Mouse (Mus musculus): ENCODE data around the gene Lgmn. TPM values are rescaled to one million over a fixed set of nuclear protein-coding genes. Genes with fewer than 3 reads are reported as not detected.

Gene Lgmn
- polyA plus RNA-seq, 1 experiment from 2014 or later: 70.3 TPM

DNA sequence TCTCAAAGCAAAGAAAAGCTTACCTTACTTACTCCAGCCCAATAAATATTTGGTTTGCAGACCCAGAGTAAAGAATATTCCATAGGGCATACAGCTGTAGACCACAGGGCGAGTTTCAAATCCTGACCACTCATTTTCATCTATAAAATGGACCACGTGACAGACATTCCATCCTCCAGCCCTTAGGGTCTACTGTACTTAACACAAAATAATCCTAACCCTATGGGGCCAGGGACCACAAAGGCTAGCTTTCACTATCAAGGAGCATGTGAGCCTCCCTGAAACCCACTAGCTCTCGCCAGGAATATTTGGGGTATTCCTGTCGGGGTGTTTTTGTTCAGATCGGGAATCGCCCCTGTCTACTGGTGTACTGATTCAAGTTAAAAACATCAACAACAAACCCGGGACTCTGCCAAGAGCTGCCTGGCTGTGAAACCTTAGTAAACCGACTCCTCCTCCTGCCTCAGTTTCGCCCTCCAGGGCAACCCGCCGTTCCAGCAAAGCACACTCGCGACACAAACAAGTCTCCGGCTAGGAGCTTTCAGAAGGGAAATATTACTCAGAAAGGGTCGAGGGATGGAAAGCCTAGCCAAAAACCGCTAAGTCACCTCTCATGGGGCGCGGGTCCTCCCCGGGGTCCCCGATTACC, 506 bp downstream of the Lgmn start:
- Histone ChIP-seq H3K36me3 (ENCODE audit: control insufficient read depth, insufficient read depth) (no peaks in the 10 kb centered on the region), H3K27ac (ENCODE audit: low read length) (no peak overlapping the region), H3K9ac (replicated peaks; ENCODE audit: low read depth, low read length) (peak overlapping the region; percentile 53), H3K4me2 (ENCODE audit: low read length) (peak overlapping the region; percentile 59), H3K4me3 (replicated peaks; ENCODE audit: low read length) (peak overlapping the region; percentile 53), H3K4me1 (replicated peaks; ENCODE audit: control insufficient read depth, insufficient read depth, low read length) (peaks cover 15% of the 10 kb centered on the region), H3K27me3 (replicated peaks; ENCODE audit: control insufficient read depth, insufficient read depth, low read length) (no peaks in the 10 kb centered on the region), H3K9me3 (ENCODE audit: control insufficient read depth, low read length) (no peaks in the 10 kb centered on the region)
- peak; percentile 45 for ATAC-seq
- WGBS: 3% methylated on average over 20 of the region's 20 CpGs

DNA sequence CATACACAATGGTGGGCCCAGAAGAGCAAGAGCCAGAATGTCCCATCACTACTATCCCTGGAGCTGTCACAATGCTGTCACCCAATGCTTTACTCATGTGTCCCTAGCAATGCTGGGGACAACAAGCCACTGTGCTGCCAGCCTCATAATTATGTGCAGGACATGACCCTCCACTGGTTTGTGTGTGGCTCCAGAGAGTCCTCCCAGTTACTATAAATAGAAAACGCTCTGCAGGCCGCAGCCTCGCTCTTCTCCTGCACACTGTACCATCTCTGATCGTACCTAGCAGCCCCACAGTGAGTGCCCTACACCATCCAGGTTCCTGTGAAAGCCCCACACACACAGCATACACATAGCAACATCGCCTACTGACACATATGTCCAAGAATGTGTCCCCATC, 1.7 kb downstream of the Lgmn start:
- H3K4me3 ChIP-seq (replicated peaks; ENCODE audit: low read length): no peak overlapping the region

DNA sequence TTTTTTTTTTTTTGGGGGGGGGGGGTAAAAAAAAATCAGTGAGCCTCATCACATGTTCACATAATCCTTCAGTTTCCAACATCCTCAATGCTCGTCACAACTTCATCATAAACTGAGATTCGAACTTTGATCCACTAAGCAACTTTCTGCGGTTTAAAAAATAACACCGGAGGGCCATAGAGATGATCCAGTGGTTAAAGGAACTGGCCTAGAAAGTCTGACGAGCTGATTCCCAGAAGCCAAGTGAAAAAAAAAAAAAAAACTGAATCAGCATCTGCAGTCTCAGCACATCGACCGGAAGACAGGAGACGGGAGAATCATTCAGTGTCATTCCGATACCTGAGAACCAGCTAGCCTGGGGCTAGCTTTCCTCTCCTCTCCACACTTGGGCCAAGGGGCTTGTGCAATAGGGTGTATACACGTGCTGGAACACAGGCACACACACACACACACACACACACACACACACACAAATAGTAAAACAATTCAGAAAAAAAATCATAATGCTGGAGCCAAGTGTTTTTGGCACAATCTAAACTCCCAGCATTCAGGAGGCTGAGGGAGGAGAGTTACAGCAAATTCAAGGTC, 2.6 kb downstream of the Lgmn start:
- no peak overlapping the region for H3K27ac ChIP-seq (ENCODE audit: low read length)
- H3K4me1 ChIP-seq (replicated peaks; ENCODE audit: control insufficient read depth, insufficient read depth, low read length): peaks cover 15% of the 10 kb centered on the region
- H3K9ac ChIP-seq (replicated peaks; ENCODE audit: low read depth, low read length): no peak overlapping the region
- ATAC-seq: no peak
- H3K4me2 ChIP-seq (ENCODE audit: low read length): no peak overlapping the region
- 82% methylated on average over 10 of the region's 10 CpGs for WGBS
- no peaks in the 10 kb centered on the region for H3K27me3 ChIP-seq (replicated peaks; ENCODE audit: control insufficient read depth, insufficient read depth, low read length)
- H3K9me3 ChIP-seq (ENCODE audit: control insufficient read depth, low read length): no peaks in the 10 kb centered on the region
- H3K4me3 ChIP-seq (replicated peaks; ENCODE audit: low read length): no peak overlapping the region
- no peaks in the 10 kb centered on the region for H3K36me3 ChIP-seq (ENCODE audit: control insufficient read depth, insufficient read depth)

More for the DNA sequence above, 1.7 kb downstream of the Lgmn start:
- no peaks in the 10 kb centered on the region for H3K27me3 ChIP-seq (replicated peaks; ENCODE audit: control insufficient read depth, insufficient read depth, low read length)
- no peak overlapping the region for H3K9ac ChIP-seq (replicated peaks; ENCODE audit: low read depth, low read length)
- H3K4me2 ChIP-seq (ENCODE audit: low read length): no peak overlapping the region
- no peak overlapping the region for H3K27ac ChIP-seq (ENCODE audit: low read length)
- H3K36me3 ChIP-seq (ENCODE audit: control insufficient read depth, insufficient read depth): no peaks in the 10 kb centered on the region
- H3K9me3 ChIP-seq (ENCODE audit: control insufficient read depth, low read length): no peaks in the 10 kb centered on the region
- 83% methylated on average over 5 of the region's 5 CpGs for WGBS
- ATAC-seq: no peak
- H3K4me1 ChIP-seq (replicated peaks; ENCODE audit: control insufficient read depth, insufficient read depth, low read length): peaks cover 15% of the 10 kb centered on the region

DNA sequence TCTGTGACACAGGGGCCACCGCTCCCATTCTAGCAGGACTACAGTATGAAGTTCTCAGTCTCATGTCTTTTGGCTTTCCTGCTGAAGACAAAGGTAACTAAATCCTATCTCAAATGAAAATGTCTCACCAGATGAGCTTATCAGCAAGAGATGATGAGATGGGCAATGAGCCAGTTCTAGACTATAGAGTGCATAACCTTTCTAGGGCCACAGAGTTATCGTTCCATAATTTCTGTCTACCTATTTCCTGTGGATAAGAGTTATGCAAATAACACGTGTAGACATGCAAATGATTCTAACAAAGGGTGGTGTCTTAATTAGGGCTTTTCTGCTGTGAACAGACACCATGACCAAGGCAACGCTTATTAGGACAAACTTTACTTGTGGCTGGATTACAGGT, 5.5 kb downstream of the Lgmn start:
- no peak for ATAC-seq
- H3K9ac ChIP-seq (replicated peaks; ENCODE audit: low read depth, low read length): no peak overlapping the region
- no peak overlapping the region for H3K27ac ChIP-seq (ENCODE audit: low read length)
- WGBS: 86% methylated on average over 4 of the region's 4 CpGs
- no peaks in the 10 kb centered on the region for H3K9me3 ChIP-seq (ENCODE audit: control insufficient read depth, low read length)
- H3K4me2 ChIP-seq (ENCODE audit: low read length): no peak overlapping the region
- peaks cover 12% of the 10 kb centered on the region for H3K4me1 ChIP-seq (replicated peaks; ENCODE audit: control insufficient read depth, insufficient read depth, low read length)
- no peaks in the 10 kb centered on the region for H3K36me3 ChIP-seq (ENCODE audit: control insufficient read depth, insufficient read depth)
- H3K4me3 ChIP-seq (replicated peaks; ENCODE audit: low read length): no peak overlapping the region
- no peaks in the 10 kb centered on the region for H3K27me3 ChIP-seq (replicated peaks; ENCODE audit: control insufficient read depth, insufficient read depth, low read length)

GRCm38 (mm10) chr12:102432238-102432637, 7.4 kb downstream of the Lgmn start:
- Histone ChIP-seq H3K4me3 (replicated peaks; ENCODE audit: low read length) (no peak overlapping the region), H3K27ac (ENCODE audit: low read length) (no peak overlapping the region), H3K4me2 (ENCODE audit: low read length) (no peak overlapping the region), H3K9me3 (ENCODE audit: control insufficient read depth, low read length) (no peaks in the 10 kb centered on the region), H3K27me3 (replicated peaks; ENCODE audit: control insufficient read depth, insufficient read depth, low read length) (no peaks in the 10 kb centered on the region), H3K9ac (replicated peaks; ENCODE audit: low read depth, low read length) (no peak overlapping the region), H3K4me1 (replicated peaks; ENCODE audit: control insufficient read depth, insufficient read depth, low read length) (no peaks in the 10 kb centered on the region), H3K36me3 (ENCODE audit: control insufficient read depth, insufficient read depth) (no peaks in the 10 kb centered on the region)
- 84% methylated on average over 12 of the region's 12 CpGs for WGBS
- ATAC-seq: no peak

DNA sequence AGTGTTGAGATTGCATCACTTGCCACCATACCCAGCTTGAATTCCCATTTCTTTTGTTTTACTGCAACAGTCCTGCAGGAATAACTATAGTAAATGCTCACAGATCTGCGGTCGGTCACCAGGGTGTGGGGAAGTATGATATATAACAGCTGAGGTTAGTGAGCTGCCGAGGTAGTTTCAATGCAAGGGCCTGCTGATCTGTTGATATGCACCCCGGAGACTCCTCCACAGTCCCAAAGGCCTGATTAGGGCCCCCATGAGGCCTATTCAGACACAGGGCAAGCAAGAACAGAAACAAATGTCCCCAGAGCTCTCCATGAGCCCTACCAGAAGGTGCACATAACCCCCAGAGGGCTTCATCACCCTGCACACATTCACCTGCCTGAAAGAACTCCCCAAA, 9.4 kb downstream of the Lgmn start:
- 83% methylated on average over 4 of the region's 4 CpGs for WGBS
- no peaks in the 10 kb centered on the region for H3K9me3 ChIP-seq (ENCODE audit: control insufficient read depth, low read length)
- ATAC-seq: no peak

GRCm38 (mm10) chr12:102429656-102430055, 10.0 kb downstream of the Lgmn start:
- H3K27ac ChIP-seq (ENCODE audit: low read length): no peak overlapping the region
- WGBS: 93% methylated on average over 5 of the region's 5 CpGs
- H3K27me3 ChIP-seq (replicated peaks; ENCODE audit: control insufficient read depth, insufficient read depth, low read length): no peaks in the 10 kb centered on the region
- H3K4me2 ChIP-seq (ENCODE audit: low read length): no peak overlapping the region
- H3K4me1 ChIP-seq (replicated peaks; ENCODE audit: control insufficient read depth, insufficient read depth, low read length): no peaks in the 10 kb centered on the region
- H3K36me3 ChIP-seq (ENCODE audit: control insufficient read depth, insufficient read depth): no peaks in the 10 kb centered on the region
- no peak for ATAC-seq
- no peak overlapping the region for H3K9ac ChIP-seq (replicated peaks; ENCODE audit: low read depth, low read length)
- H3K9me3 ChIP-seq (ENCODE audit: control insufficient read depth, low read length): no peaks in the 10 kb centered on the region
- no peak overlapping the region for H3K4me3 ChIP-seq (replicated peaks; ENCODE audit: low read length)

More for the DNA sequence above, 9.4 kb downstream of the Lgmn start:
- H3K9ac ChIP-seq (replicated peaks; ENCODE audit: low read depth, low read length): no peak overlapping the region
- H3K36me3 ChIP-seq (ENCODE audit: control insufficient read depth, insufficient read depth): no peaks in the 10 kb centered on the region
- no peak overlapping the region for H3K27ac ChIP-seq (ENCODE audit: low read length)
- H3K4me1 ChIP-seq (replicated peaks; ENCODE audit: control insufficient read depth, insufficient read depth, low read length): no peaks in the 10 kb centered on the region
- H3K27me3 ChIP-seq (replicated peaks; ENCODE audit: control insufficient read depth, insufficient read depth, low read length): no peaks in the 10 kb centered on the region
- H3K4me2 ChIP-seq (ENCODE audit: low read length): no peak overlapping the region
- no peak overlapping the region for H3K4me3 ChIP-seq (replicated peaks; ENCODE audit: low read length)

- no peaks in the 10 kb centered on the region for H3K27me3 ChIP-seq (replicated peaks; ENCODE audit: control insufficient read depth, insufficient read depth, low read length)
- 96% methylated on average over 7 of the region's 7 CpGs for WGBS
- H3K4me2 ChIP-seq (ENCODE audit: low read length): no peak overlapping the region
- ATAC-seq: no peak
- H3K4me1 ChIP-seq (replicated peaks; ENCODE audit: control insufficient read depth, insufficient read depth, low read length): no peaks in the 10 kb centered on the region
- no peak overlapping the region for H3K9ac ChIP-seq (replicated peaks; ENCODE audit: low read depth, low read length)
- no peak overlapping the region for H3K4me3 ChIP-seq (replicated peaks; ENCODE audit: low read length)
- no peak overlapping the region for H3K27ac ChIP-seq (ENCODE audit: low read length)
- no peaks in the 10 kb centered on the region; the same call in 1 of the 2 replicates for H3K36me3 ChIP-seq (ENCODE audit: control insufficient read depth, insufficient read depth)
- H3K9me3 ChIP-seq (ENCODE audit: control insufficient read depth, low read length): no peaks in the 10 kb centered on the region
Observed at GRCm38 (mm10) chr12:102426285-102426684, 13.3 kb downstream of the Lgmn start.

DNA sequence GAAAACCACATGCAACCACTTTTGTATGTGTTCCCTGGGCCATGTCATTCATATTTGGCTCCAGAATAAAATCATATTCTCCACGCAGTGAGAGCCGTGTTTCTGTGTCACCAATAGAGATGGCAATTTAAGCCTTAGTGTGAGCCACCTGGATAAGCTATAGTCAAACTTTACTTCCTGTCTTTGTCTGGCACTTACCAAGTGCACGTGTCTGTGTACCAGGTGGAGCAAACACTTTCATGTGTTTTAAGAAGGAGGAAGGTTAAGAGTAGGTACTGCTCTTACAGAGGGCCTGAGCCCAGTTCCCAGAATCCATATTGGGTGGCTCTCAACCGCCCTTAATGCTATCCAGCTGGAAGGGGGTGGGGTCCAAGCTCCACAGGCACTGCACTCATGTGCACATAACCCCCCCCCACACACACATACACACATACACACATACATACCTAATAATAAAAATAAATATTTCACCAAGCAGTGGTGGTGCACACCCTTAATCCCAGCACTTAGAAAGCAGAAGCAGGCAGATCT, 14.5 kb downstream of the Lgmn start:
- no peaks in the 10 kb centered on the region for H3K27me3 ChIP-seq (replicated peaks; ENCODE audit: control insufficient read depth, insufficient read depth, low read length)
- whole genome bisulfite sequencing: 93% methylated on average over 4 of the region's 4 CpGs
- H3K9me3 ChIP-seq (ENCODE audit: control insufficient read depth, low read length): no peaks in the 10 kb centered on the region
- no peak overlapping the region for H3K4me2 ChIP-seq (ENCODE audit: low read length)
- H3K4me3 ChIP-seq (replicated peaks; ENCODE audit: low read length): no peak overlapping the region
- no peak for ATAC-seq
- no peaks in the 10 kb centered on the region for H3K4me1 ChIP-seq (replicated peaks; ENCODE audit: control insufficient read depth, insufficient read depth, low read length)
- no peak overlapping the region for H3K9ac ChIP-seq (replicated peaks; ENCODE audit: low read depth, low read length)
- no peak overlapping the region for H3K27ac ChIP-seq (ENCODE audit: low read length)
- H3K36me3 ChIP-seq (ENCODE audit: control insufficient read depth, insufficient read depth): no peaks in the 10 kb centered on the region; the same call in 1 of the 2 replicates
